Mouse (Mus musculus) hindbrain, embryonic 10.5 days (tissue): ENCODE results near the gene Ulk4. TPM values are rescaled to one million over a fixed set of nuclear protein-coding genes. Genes with fewer than 3 reads are reported as not detected.

Experiments
- DNase-seq: peaks from one replicate; pipeline ENCODE4 v3.0.0-alpha.2; 2017; ENCODE audit warnings: low spot score
- H3K27ac ChIP-seq: fragments of 300-500 bp; sonication (generic); 2 replicates; pipeline ENCODE4 v1.5.1; 2016; ENCODE audit warnings: mild to moderate bottlenecking, moderate library complexity
- H3K27me3 ChIP-seq: fragments of 300-500 bp; sonication (generic); 2 replicates; pipeline ENCODE4 v1.6.1; 2016; ENCODE audit warnings: mild to moderate bottlenecking; ENCODE audit not compliant: poor library complexity, insufficient read depth, severe bottlenecking
- H3K36me3 ChIP-seq: fragments of 300-500 bp; sonication (generic); 2 replicates; pipeline ENCODE4 v1.6.1; 2016; ENCODE audit warnings: mild to moderate bottlenecking, moderate library complexity
- H3K4me1 ChIP-seq: fragments of 300-500 bp; sonication (generic); replicated peaks from 2 replicates; pipeline ENCODE4 v1.6.1; 2016; ENCODE audit warnings: mild to moderate bottlenecking
- H3K4me3 ChIP-seq: fragments of 300-500 bp; sonication (generic); 2 replicates; pipeline ENCODE4 v1.5.1; 2016; ENCODE audit warnings: mild to moderate bottlenecking, moderate library complexity
- H3K9me3 ChIP-seq: fragments of 300-500 bp; sonication (generic); 2 replicates; pipeline ENCODE4 v1.6.1; 2016; ENCODE audit warnings: mild to moderate bottlenecking, moderate library complexity
- WGBS: fragments of 180-500 bp; shearing (Covaris S2); methylation state at CpG from one replicate; pipeline ENCODE4 v1.1.7; 2016; 5-methylcytosine and 5-hydroxymethylcytosine counted together
- polyA plus RNA-seq: library from polyadenylated mRNA; unstranded; fragments of >200 nt; fragmentation: Nextera tagmentation; extraction: Ambion mirVana; gene quantifications from 2 replicates; pipeline ENCODE4 v1.2.1, GENCODE M21; 2016

Ulk4 gene
- polyA plus RNA-seq = 123 and 131 TPM in 2 replicates

DNA sequence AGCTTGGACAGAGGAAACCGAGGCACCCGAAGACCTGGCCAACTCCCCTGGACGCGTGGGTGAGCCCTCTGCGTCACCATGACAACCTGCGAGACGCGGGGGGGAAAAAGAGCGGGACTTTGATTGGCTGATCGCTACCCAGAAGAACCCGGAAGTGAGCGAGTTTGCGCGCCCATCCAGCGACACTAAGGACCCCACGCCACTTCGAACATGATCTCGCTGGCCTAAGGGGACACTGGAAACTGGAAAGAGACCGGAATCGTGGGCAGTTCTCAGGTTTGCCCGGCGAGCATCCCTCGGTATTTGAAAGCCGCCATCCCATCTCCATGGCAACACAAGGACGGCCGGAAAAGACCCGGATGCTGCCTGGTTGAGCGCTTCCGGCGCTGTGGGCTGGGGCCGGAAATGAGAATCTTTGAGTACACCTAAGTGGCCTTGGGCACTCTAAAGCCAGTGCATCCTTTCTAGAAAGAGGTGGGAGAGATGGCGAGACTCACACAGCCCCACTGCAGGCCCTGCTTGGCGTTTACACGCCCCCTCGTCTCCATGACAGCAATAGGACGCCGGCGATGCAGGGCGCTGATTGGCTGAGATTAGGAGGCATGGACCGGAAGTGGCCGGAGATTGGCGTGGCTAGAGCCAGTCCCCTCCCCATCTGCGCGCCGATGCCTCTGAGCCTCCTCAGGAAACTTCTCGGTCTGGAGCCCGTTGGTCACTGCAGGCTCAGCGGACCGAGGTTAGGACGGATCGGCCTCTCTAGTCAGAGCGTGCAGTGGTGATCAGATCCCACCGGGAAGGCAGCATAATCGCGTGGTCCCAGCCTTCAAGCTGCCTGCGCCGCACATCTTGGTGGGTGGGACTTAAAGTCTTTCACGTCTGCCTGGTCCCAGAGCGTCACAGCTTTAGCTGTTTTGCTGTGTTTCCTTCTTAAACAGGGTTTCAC is at the start of gene Ulk4:
TSS of gene Ulk4 (minus strand) at position 80 of the 943 bp plus-strand sequence.
- Histone ChIP-seq H3K27ac (peak within 1 kb of the TSS; percentile 95), H3K4me1 (peaks cover 27% of the 10 kb centered on the region), H3K4me3 (peak within 1 kb of the TSS; percentile 78), H3K27me3 (no peaks in the 10 kb centered on the region), H3K9me3 (peaks cover 7% of the 10 kb centered on the region), H3K36me3 (peaks cover 14% of the 10 kb centered on the region)
- WGBS = under 1% methylated on average over 59 of the region's 59 CpGs
- peak; percentile 95 for DNase-seq

DNA sequence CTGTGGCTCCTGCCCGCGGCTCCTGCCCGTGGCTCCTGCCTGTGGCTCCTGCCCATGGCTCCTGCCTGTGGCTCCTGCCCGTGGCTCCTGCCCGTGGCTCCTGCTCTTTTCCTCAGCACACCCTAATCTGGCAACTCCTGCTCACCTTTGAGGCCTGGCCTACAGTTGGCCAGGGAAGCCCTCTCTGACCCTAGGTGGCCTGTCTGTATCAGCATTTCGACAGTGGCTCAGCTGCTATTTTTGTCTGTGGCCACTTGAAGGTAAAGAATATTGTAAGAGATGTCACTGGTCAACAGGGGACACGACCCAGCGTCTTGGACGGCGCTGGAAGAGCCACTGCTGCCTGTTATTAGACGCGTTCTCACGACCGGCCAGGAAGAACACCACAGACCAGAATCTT is 45.0 kb upstream of the Ulk4 start:
- Histone ChIP-seq H3K4me3 (no peak overlapping the region), H3K27ac (no peak overlapping the region)
- WGBS = 98% methylated on average over 14 of the region's 14 CpGs

DNA sequence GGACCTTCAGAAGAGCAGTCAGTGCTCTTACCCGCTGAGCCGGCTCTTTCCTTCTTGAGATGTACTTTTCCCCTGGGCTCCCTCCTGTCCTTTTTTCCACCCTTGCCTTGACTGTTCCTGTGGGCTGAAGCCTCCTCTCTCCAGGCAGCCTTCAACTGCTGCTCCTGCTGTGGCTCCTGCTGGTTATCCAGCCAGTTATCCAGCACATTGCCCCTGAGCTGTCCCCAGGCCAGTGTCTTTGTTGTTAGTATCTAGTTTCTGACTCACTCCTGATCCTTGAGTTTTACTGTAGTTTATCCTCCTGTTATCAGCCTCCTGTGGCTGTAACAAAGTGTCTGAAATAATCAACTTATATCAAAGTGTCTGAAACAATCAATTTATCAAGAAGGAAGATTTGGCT is 44.1 kb upstream of the Ulk4 start:
- H3K9me3 ChIP-seq = peaks cover 7% of the 10 kb centered on the region
- H3K4me1 ChIP-seq = peaks cover 30% of the 10 kb centered on the region
- no peak overlapping the region for H3K27ac ChIP-seq
- peaks cover 44% of the 10 kb centered on the region for H3K36me3 ChIP-seq
- no peak overlapping the region for H3K4me3 ChIP-seq
- 86% methylated on average over 2 of the region's 2 CpGs for WGBS
- DNase-seq = no peak
- no peaks in the 10 kb centered on the region for H3K27me3 ChIP-seq

More for the DNA sequence above, 45.0 kb upstream of the Ulk4 start:
- Histone ChIP-seq H3K36me3 (peaks cover 44% of the 10 kb centered on the region), H3K9me3 (peaks cover 7% of the 10 kb centered on the region), H3K4me1 (peaks cover 20% of the 10 kb centered on the region), H3K27me3 (no peaks in the 10 kb centered on the region)
- DNase-seq = no peak

DNA sequence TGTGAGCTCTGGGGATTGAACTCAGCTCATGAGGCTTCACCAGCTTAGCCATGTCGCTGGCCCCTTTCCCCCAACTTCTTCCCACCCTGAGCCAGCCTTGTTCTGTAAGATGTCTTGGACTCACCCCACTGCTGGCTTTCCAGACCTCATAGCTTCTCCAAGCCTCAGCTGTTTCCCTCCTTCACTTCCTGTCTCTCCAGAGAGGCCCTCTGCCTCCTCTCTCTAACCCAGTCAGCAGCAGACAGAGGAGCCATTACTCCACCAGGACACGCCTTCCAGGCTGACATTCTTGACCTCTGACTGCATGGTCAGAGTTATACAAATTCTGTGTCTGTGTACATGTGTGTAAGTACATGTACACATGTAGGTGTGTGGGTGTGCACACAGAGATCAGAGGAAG is 43.4 kb upstream of the Ulk4 start:
- H3K9me3 ChIP-seq = peaks cover 7% of the 10 kb centered on the region
- H3K4me3 ChIP-seq = no peak overlapping the region
- H3K27me3 ChIP-seq = no peaks in the 10 kb centered on the region
- WGBS = 80% methylated on average over 2 of the region's 2 CpGs
- no peak for DNase-seq
- H3K36me3 ChIP-seq = peaks cover 44% of the 10 kb centered on the region
- H3K27ac ChIP-seq = peak overlapping the region; percentile 72
- peaks cover 37% of the 10 kb centered on the region for H3K4me1 ChIP-seq

DNA sequence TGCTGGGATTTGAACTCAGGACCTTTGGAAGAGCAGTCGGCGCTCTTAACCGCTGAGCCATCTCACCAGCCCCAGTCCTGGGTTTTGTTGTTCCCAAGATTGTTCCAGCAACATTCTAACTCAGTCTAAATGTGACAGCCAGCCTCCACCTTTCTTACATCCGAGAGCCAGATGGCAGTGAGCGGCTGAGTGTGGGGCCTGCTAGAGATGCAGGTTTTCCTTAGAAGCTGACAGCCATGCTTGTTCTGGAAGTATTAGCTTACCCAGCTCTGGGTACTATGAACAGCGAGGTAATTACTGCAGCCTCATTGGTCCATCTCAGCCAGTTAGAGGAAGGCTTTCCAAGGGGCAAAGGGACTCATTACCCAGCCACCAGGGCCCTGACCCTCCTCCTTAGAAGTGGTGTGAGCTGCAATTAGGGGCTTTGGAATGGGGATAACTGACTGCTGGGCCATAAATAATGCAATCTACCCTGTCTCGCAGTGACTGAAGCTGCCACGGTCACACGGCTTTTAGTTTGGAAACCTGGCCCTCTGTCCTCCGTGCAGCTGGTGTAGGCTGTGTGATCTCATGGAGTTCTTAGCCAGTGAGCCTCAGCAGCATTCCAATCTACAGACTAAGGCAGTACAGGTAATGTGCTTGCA is 42.4 kb upstream of the Ulk4 start:
- Histone ChIP-seq H3K9me3 (peaks cover 7% of the 10 kb centered on the region), H3K4me1 (peaks cover 46% of the 10 kb centered on the region), H3K27ac (peak overlapping the region; percentile 72), H3K27me3 (no peaks in the 10 kb centered on the region), H3K36me3 (peaks cover 44% of the 10 kb centered on the region), H3K4me3 (no peak overlapping the region)
- WGBS = 76% methylated on average over 10 of the region's 10 CpGs
- no peak for DNase-seq

DNA sequence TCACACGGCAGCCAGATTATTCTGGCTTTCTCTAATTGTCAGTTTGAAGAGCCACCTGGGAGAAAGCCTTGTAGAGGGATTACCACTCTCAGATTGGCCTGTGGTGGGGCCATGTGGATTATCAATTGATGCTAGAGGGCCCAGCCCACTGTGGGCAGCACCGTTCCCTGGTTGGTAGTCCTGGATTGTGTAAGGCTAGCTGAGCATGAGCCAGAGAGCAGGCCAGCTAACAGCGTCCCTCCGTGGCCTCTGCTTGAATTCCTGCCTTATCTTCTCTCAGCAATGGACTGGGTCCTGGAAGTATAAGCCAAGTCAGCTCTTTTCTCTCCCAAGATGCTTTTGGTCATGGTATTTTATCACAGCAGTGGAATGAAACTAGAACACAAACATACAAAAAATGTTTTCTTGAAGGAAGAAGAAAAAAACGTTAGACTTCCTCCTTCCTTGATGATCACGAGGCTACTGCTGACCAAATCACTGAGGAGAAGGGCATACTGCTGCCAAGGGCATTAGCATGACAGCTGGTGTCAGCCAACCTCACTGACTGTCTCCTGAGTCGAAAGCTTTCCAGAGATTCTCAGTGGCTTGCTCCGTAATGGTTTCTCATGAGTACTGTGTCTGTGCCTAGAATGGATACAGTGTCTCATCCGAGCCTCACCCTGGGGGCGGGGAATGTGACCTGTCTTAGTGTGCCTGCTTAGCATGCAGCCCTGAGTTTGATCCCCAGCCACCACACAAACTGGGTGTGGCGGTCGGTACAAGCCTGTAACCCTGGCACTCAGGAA is 39.8 kb upstream of the Ulk4 start:
- Histone ChIP-seq H3K27me3 (no peaks in the 10 kb centered on the region), H3K9me3 (peaks cover 3% of the 10 kb centered on the region), H3K4me3 (no peak overlapping the region), H3K27ac (peak overlapping the region; percentile 94), H3K4me1 (peaks cover 73% of the 10 kb centered on the region), H3K36me3 (peaks cover 40% of the 10 kb centered on the region)
- WGBS = 72% methylated on average over 12 of the region's 12 CpGs
- no peak for DNase-seq

DNA sequence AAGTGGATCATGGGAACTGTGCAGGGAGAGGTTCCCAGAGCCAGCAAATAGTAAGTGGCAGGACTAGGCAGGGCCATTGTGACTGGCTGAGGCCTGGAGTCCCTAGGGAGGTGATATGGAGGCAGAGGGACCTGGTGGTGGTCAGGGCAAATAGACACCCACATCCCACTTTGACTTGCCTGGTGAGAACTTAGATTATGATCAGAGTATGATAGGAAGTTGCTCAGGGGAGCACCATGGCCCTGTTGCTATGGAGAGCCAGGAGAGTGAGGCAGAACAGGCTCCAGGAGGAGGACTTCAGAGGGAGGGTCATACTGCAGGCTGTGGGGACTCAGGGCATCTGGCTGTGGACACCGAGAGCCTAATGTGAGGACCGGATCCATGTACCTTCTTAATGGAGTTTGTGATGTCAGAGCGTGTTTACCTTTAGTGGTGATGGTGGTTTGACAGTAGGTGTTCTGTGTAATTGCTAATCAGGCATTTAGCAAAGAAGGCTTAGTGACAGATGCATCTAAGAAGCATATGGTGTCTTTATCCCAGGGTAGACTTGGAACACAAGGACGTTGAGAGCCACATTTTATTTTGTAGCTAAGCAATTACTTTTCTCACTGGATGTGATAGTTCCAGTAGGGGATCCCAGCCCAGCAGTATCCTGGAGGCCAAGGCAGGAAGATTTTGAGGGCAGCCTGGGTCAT is 39.1 kb upstream of the Ulk4 start:
- H3K27ac ChIP-seq = peak overlapping the region; percentile 94
- no peaks in the 10 kb centered on the region for H3K27me3 ChIP-seq
- no peak for DNase-seq
- 78% methylated on average over 4 of the region's 4 CpGs for WGBS
- H3K36me3 ChIP-seq = peaks cover 34% of the 10 kb centered on the region
- no peaks in the 10 kb centered on the region for H3K9me3 ChIP-seq
- no peak overlapping the region for H3K4me3 ChIP-seq
- peaks cover 79% of the 10 kb centered on the region for H3K4me1 ChIP-seq

DNA sequence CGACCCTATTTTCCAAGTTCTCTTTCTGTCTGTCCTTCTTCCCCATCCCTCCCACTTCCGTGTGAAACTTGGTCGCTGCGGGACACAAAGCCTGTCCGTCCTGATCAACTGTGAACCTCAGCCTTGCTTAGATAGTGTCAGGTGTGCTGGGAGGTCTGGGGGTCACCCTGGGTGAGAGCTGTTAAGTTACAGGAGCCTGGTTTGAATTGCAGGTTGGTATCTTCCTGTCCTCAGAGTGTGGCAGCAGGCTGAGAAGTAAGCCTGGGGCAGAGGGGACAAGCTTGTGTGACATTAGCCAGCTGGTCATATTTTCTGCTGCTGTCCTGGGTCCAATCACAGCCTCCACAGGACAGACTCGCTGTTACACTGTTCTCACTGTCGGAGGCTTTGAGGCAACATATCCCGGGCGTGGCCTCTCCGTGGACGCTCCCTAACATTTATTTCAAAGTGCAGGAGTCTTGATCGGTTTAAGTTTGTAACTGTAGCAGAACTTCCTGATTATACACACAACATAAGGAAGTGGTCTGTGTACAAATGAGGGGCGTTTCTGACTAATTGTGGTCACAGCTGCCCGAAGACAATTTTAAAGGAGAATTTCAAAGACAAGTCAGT is 37.6 kb upstream of the Ulk4 start:
- Histone ChIP-seq H3K27me3 (no peaks in the 10 kb centered on the region), H3K4me3 (peak overlapping the region; percentile 50), H3K4me1 (peaks cover 84% of the 10 kb centered on the region), H3K9me3 (no peaks in the 10 kb centered on the region), H3K36me3 (peaks cover 27% of the 10 kb centered on the region), H3K27ac (peak overlapping the region; percentile 94)
- WGBS = 24% methylated on average over 14 of the region's 14 CpGs
- DNase-seq = peak; percentile 45

DNA sequence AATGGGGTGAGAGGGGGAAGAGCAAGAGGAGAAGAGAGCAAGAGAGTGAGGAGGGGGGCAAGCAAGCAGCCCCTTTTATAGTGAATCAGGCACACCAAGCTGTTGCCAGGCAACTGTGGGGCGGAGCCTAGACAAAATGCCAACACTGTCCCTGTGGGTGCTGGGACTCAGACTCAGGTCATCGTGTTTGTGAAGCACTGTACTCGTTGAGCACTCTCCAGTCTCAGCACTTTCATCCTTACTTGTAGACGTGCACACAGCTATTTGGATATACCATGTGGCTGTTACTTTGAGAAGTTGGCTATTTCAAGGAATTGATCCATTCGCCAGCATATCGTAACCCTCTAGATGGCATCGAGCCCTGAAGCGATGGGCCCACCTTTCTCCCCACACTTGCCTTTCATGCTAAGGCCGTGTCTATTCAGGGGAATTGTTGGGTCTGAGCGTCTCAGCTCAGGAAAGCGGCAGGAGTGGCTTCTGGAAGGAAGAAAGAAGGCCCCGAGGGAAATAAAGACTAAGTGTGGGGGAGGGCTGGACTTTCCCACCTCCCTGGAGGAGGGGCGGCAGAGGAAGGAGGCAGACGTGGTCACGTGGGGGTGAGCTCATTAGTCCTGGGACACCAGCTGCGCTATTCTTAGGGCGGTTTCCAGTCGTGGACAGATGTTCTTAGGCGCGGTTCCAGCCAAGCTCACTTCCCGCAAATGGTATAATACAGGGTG is 36.8 kb upstream of the Ulk4 start:
- no peaks in the 10 kb centered on the region for H3K9me3 ChIP-seq
- H3K27me3 ChIP-seq = no peaks in the 10 kb centered on the region
- H3K4me1 ChIP-seq = peaks cover 88% of the 10 kb centered on the region
- WGBS = 1% methylated on average over 21 of the region's 21 CpGs
- H3K4me3 ChIP-seq = peak overlapping the region; percentile 50
- peak overlapping the region; percentile 94 for H3K27ac ChIP-seq
- DNase-seq = peak; percentile 86
- peaks cover 21% of the 10 kb centered on the region for H3K36me3 ChIP-seq

DNA sequence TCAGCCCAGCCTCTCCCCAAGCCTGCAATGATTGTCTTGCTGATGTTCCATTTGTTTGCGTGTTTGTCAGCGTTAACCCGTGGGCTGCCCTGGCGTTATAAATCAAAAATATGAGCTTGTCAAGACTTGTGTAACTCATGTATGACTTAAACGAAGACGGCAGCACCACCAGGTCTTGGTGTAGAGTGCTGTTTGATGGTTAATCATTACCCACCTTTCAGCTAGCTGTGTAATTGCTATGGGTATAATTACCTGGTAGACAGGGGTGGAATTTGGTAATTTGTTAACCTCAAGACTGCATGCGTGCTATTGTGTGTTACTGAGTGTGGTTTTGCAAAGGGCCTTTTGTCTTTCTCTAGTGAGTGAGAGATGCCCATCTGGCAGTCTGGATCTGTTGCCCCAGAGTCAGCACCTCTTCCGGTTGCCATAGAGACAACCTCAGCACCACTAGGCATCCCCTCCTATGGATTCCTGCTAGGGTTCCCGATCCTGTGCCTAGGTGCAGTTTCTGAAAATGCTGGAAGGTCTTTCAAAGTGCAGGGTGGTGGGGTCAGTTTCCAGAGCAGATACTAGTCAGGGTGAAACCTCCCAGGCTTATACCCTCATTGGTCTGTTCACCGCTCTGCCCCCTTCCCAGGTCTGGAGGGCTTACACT is 35.4 kb upstream of the Ulk4 start:
- 0 out of 2 replicates have a peak overlapping the region, but pooled peaks have one; percentile 50 for H3K4me3 ChIP-seq
- H3K27me3 ChIP-seq = no peaks in the 10 kb centered on the region
- peak overlapping the region; percentile 94 for H3K27ac ChIP-seq
- peak; percentile 51 for DNase-seq
- no peaks in the 10 kb centered on the region for H3K9me3 ChIP-seq
- WGBS = 52% methylated on average over 10 of the region's 10 CpGs
- H3K4me1 ChIP-seq = peaks cover 91% of the 10 kb centered on the region
- peaks cover 13% of the 10 kb centered on the region for H3K36me3 ChIP-seq

DNA sequence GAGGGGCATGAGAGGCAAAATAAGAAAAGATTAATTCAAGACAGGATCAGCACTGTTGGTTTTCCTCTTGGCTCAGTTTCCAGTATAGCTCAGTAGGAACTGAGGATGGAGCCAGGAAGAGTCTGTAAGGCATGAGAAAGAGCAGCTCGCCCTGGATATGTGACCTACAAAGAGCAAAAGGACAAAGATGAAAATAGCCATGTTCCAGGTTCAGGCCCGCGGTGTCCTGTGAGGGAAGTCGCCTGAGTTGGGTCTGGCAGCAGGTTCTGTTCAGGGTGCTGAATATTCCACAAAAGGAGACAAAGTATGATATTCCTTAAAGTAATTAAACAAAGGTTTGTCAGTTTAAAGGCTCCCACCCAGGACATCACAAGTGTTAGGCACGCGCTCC is 34.8 kb upstream of the Ulk4 start:
- DNase-seq = no peak
- peaks cover 89% of the 10 kb centered on the region for H3K4me1 ChIP-seq
- no peak overlapping the region for H3K4me3 ChIP-seq
- H3K36me3 ChIP-seq = peaks cover 17% of the 10 kb centered on the region
- no peaks in the 10 kb centered on the region for H3K27me3 ChIP-seq
- no peaks in the 10 kb centered on the region for H3K9me3 ChIP-seq
- WGBS = 75% methylated on average over 6 of the region's 6 CpGs
- peak overlapping the region; percentile 94 for H3K27ac ChIP-seq
